Mouse (Mus musculus) mouse trophoblast stem cell (cell line): ENCODE measurements around the gene Trip13.

ENCODE experiments used
- in situ Hi-C, 2 experiments: fragments of 300-500 bp; cut with MseI, MboI; formaldehyde crosslinking; loops; 2 replicates in 1 of 2; 3 replicates in 1 of 2; pipeline ENCODE4 v1.15.1; 2025

The Trip13 gene

DNA sequence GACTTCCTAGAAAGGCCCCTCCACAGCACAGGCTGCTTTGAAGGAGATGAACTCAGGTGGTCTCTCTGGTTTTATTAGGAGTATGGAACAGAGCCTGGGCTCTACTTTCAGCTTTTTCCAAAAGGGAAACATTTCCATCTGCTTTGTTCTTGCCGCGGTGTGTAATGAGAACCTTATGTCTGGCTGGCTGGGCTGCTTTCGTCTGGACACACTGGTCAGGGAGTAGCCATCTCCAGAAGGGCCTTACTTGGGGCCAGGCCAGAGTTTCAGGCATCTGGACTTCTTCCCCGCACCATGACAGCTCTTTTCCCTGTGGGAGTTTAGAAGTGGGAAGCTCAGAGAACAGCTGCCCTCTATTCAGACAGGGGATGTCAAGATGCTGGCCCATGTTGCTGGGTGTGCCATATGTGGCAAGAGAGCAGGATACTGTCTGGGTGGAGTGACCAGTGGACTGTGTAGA, 50.1 kb downstream of the Trip13 start:
- in situ Hi-C loops = no loop called here

DNA sequence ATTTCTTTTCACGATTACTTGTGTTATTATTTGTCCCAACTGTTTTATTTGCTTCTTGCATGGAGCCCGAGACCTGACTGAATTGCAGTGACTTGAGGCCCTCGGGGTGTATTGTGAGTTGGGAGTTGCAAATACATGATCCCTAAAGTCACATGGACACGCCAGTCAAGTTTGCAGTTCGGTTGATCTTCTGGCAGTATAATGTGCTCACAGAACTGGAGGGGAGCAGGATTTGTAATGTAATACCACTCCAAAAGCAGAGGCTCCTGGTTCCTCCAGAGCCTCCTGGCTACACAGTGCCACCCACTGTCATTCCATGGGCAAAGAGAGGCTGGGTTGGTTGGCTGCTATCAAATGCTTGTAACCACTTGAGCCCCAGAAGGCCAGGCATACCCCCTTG, 51.0 kb downstream of the Trip13 start:
- in situ Hi-C loops = no loop called here

DNA sequence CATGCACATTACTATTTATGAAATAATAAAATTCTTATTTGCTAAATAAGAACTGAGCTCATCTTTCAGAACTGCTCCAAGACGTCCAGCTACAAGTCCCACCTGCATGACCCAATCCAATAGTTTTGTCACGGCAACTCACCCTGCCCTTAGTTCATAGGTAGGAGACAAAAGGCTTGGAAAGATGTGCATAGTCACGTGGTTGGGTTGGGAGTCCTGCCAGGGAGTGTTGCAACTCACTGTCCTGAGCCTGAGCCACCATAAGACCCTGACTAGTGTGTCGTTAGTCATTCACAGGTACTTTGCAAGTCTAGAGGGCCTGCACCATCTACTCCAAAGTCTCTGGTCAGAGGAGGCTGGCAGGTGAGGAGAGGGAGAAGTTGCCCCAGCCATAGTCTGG, 51.5 kb downstream of the Trip13 start:
- in situ Hi-C loops = no loop called here

DNA sequence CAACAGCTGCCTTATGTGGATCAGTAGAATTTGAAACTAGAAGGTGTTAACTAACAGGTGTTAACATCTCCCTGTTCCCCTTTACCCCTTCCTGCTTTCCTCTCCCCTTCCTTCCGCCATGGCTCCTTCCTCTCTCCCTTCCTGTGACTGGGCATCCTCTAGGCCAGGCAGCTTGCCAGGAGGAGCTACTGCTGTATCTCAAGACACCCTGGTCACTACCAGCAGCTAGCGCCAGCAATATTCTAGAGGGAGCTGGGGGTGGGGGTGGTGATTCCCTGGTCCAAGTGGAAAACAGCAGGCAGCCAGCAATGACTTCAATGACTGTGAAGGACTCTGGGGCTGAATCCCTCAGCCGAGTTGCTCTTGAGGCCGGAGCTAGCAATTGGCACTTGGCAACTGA, 51.9 kb downstream of the Trip13 start:
- in situ Hi-C loops = no loop called here

DNA sequence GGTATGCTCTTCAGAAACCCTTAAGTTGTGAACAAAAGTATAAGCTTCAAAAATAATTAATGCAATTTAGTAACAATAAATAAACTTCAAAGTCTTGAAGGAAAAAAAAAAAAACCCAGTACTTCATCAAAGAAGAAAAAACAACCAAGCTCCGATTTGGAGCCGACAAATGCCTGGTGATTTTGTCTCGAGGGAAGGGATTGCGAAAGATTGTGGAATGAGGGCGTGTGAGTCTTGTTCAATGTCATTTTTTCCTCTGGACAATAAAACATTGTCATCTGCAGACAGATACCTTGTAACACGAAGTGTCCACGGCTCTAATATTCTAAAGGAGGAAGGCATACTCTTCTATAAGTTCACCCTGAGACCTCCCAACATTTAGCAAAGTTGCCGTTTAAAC, 56.2 kb downstream of the Trip13 start:
- in situ Hi-C loops = no loop called here

DNA sequence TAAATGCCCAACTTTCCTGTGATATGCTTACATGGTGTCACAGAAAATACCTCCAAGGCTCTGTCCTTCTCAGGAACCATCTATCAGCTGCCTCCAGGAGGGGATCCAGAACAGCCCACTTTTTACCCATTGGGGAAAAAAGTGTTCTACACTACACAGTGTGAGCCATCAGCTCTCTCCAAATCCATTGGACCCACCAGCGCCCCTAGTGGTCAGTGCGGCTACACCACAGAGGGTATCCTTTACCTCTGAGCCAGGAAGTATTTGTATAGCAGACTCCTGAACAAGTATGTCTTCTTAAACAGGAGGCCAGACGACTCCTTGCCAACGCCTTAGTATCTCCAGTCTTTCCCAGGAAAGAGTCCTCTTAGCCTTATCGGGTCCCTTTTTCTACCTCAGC, 57.8 kb downstream of the Trip13 start:
- in situ Hi-C loops = no loop called here

DNA sequence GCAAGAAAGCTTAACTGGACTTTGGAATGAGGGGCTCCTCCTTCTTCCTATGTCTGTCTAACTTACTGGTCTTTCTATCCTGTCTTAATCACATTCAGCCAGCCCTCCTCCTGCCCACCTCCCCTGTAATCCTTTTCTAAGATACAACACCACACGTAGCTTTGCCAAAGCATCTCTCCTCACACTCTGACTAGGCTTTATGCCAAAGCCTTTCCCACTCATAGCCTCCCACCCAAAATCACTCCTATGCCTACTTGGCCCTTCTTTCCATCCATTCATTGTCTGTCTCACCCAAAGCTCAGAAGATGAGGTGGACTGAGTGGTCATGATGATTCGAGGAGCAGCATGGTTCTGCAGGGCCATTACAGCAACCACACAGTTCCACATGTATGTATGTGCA, 65.4 kb downstream of the Trip13 start:
- in situ Hi-C loops = no loop called here
